15 mouse cellular contexts compared by ENCODE assay signal in genomic region chr2:156776907-156777306, GRCm38 (mm10). TPM values are rescaled to one million over a fixed set of nuclear protein-coding genes. Genes with fewer than 3 reads are reported as not detected.
DNase-seq lines count a peak whose midpoint lies in the region; ATAC-seq and TF ChIP-seq lines count a peak whose summit lies in the region.
"Had no signal": no experiment of that assay in that cellular context is flagged by ENCODE, and none has a peak within 500 bp of the region (broad histone marks: within the 10 kb centered on the region; RNA-seq: fewer than 3 reads in every experiment).

No protein-coding gene starts in this region.

- no peak for ATAC-seq in kidney, embryonic 14.5 days (ENCODE audit: low FRiP score, low TSS enrichment)
- ATAC-seq in liver, embryonic 12.5 days: no peak
- ATAC-seq: forebrain, embryonic 13.5 days; hindbrain, postnatal 0 days had no signal

- DNase-seq in adrenal gland, adult 2 months: peak; percentile 1
- no peak for DNase-seq in adrenal gland, adult 8-10 months
- DNase-seq in kidney, postnatal 36 days: no peak
- DNase-seq in right cerebral cortex, postnatal 36 days (ENCODE audit: low spot score in 2 of 2): no peak
- DNase-seq in cerebellum, postnatal 36 days: no peak
- DNase-seq: cerebellum, adult 11-12 months; embryo, embryonic 11 days; gastrocnemius, postnatal 25 days; left cerebral cortex, postnatal 4 days; right cerebral cortex, postnatal 14 days had no signal

- H3K79me3 ChIP-seq in C2C12 (ENCODE audit: low read depth): no peaks in the 10 kb centered on the region

- peaks cover 6% of the 10 kb centered on the region for H3K79me2 ChIP-seq in C2C12 (ENCODE audit: control insufficient read depth, insufficient read depth)

- H3K9ac ChIP-seq in kidney, embryonic 14.5 days (ENCODE audit: low read depth, low read length): no peak overlapping the region
- no peak overlapping the region for H3K9ac ChIP-seq in liver, embryonic 12.5 days
- H3K9ac ChIP-seq: forebrain, embryonic 13.5 days had no signal

- H3K9me3 ChIP-seq in kidney, embryonic 14.5 days (ENCODE audit: control insufficient read depth, low read length): no peaks in the 10 kb centered on the region
- H3K9me3 ChIP-seq in liver, embryonic 12.5 days (replicated peaks): no peaks in the 10 kb centered on the region
- H3K9me3 ChIP-seq: forebrain, embryonic 13.5 days had no signal

- H3K4me2 ChIP-seq in kidney, embryonic 14.5 days (replicated peaks; ENCODE audit: low read depth, low read length): no peak overlapping the region; the same call in 1 of the 2 replicates
- peak overlapping the region; percentile 20; the same call in 1 of the 2 replicates for H3K4me2 ChIP-seq in liver, embryonic 12.5 days
- H3K4me2 ChIP-seq: forebrain, embryonic 13.5 days had no signal

- peaks cover 22% of the 10 kb centered on the region for H3K4me1 ChIP-seq in kidney, embryonic 14.5 days (ENCODE audit: control insufficient read depth, insufficient read depth, low read length)
- H3K4me1 ChIP-seq in liver, embryonic 12.5 days: peaks cover 71% of the 10 kb centered on the region

- no peak overlapping the region for H3K27ac ChIP-seq in kidney, embryonic 14.5 days (ENCODE audit: low read depth, low read length)
- H3K27ac ChIP-seq in liver, embryonic 12.5 days: no peak overlapping the region
- H3K27ac ChIP-seq: forebrain, embryonic 13.5 days; hindbrain, postnatal 0 days had no signal

- peak overlapping the region; percentile 9; the same call in 1 of the 2 replicates for H3K4me3 ChIP-seq in kidney, embryonic 14.5 days (ENCODE audit: low read length)
- H3K4me3 ChIP-seq in C2C12 (ENCODE audit: insufficient read depth, poor library complexity, severe bottlenecking): no peak overlapping the region
- H3K4me3 ChIP-seq in liver, embryonic 12.5 days: no peak overlapping the region; the same call in none of the 2 replicates
- H3K4me3 ChIP-seq: forebrain, embryonic 13.5 days had no signal

- H3K27me3 ChIP-seq in kidney, embryonic 14.5 days (ENCODE audit: control insufficient read depth, insufficient read depth, low read length): no peaks in the 10 kb centered on the region
- H3K27me3 ChIP-seq in C2C12 (ENCODE audit: control insufficient read depth, insufficient read depth, insufficient read length): no peaks in the 10 kb centered on the region
- peaks cover 40% of the 10 kb centered on the region for H3K27me3 ChIP-seq in liver, embryonic 12.5 days (replicated peaks)

- no peaks in the 10 kb centered on the region for H3K36me3 ChIP-seq in kidney, embryonic 14.5 days (ENCODE audit: control insufficient read depth, insufficient read depth, low read length)
- no peaks in the 10 kb centered on the region for H3K36me3 ChIP-seq in C2C12 (ENCODE audit: control insufficient read depth, insufficient read depth)
- no peaks in the 10 kb centered on the region for H3K36me3 ChIP-seq in liver, embryonic 12.5 days

- H3ac ChIP-seq in C2C12 (ENCODE audit: control insufficient read depth, insufficient read length, low read depth): no peak overlapping the region

- 89% methylated on average over 2 of the region's 2 CpGs for WGBS in kidney, embryonic 14.5 days
- WGBS in liver, embryonic 12.5 days (ENCODE audit: insufficient replicate concordance): 72% methylated on average over 2 of the region's 2 CpGs

- TF ChIP-seq CTCF in C2C12 (IDR thresholded peaks at IDR 0.05; ENCODE audit: control insufficient read depth, insufficient read depth, insufficient read length): no peak

TF ChIP-seq in C2C12, 6 proteins besides CTCF, POLR2A, EP300 and RAD21:
- TF ChIP-seq MAX (IDR thresholded peaks at IDR 0.05) (peak; percentile 5), CEBPB (IDR thresholded peaks at IDR 0.05; ENCODE audit: low read depth) (no peak)
TF ChIP-seq in C2C12: peak in this region for 1.

RNA-seq across cellular contexts. Expression of gene Myl9, which starts 1.7 kb away (rescaled TPM):
- 10 to 100 TPM; 74.9 to 85.2 TPM for total RNA-seq in adrenal gland, adult 2 months (2021)
- polyA plus RNA-seq in adrenal gland, adult 2 months (2012; rRNA removed): 44.0 and 48.0 TPM in 2 replicates
- total RNA-seq in adrenal gland, adult 8-10 months (2022): 10 to 100 TPM; 37.2 to 58.6 (median 47.9) TPM
- 218 and 250 TPM in 2 replicates for polyA plus RNA-seq in kidney, embryonic 14.5 days (2014; fragmentation: Nextera tagmentation; extraction: Ambion mirVana)
- 954 TPM for polyA plus RNA-seq in C2C12 (2012; fragmentation: generic; extraction: Trizol)
- polyA plus RNA-seq in liver, embryonic 12.5 days (2016; fragmentation: Nextera tagmentation; extraction: Ambion mirVana): 70.5 and 76.1 TPM in 2 replicates
